Mouse (Mus musculus) naive thymus-derived CD4-positive, alpha-beta T cell, adult 2 months (primary cell): Measurements from ENCODE around the gene Fam198b.

Source experiments
- DNase-seq: peaks from one replicate; pipeline ENCODE4 v3.0.0-alpha.2; 2011; ENCODE audit warnings: low read depth

The Fam198b gene

GRCm38 (mm10) chr3:79983961-79984419 is 99.7 kb downstream of the Fam198b start:
- no peak for DNase-seq

- DNase-seq, result peak; percentile 0
Measured at GRCm38 (mm10) chr3:79984542-79984941, 100.2 kb downstream of the Fam198b start.

- no peak for DNase-seq
Measured at GRCm38 (mm10) chr3:79989250-79989649, 104.9 kb downstream of the Fam198b start.

GRCm38 (mm10) chr3:79989911-79990310 is 105.6 kb downstream of the Fam198b start:
- DNase-seq, result no peak

- DNase-seq, result no peak
Measured at GRCm38 (mm10) chr3:79990480-79990879, 106.1 kb downstream of the Fam198b start.

- no peak for DNase-seq
Measured at GRCm38 (mm10) chr3:79994029-79994539, 109.8 kb downstream of the Fam198b start.

- no peak for DNase-seq
Measured at GRCm38 (mm10) chr3:79995726-79996125, 111.4 kb downstream of the Fam198b start.
